Mouse (Mus musculus): ENCODE results near the gene Slmap.
"Not testable (repeated sequence)": the region's sequence is repeated elsewhere in the genome, so short reads cannot be mapped to it uniquely, and the experiment has no call there.

The Slmap gene

DNA sequence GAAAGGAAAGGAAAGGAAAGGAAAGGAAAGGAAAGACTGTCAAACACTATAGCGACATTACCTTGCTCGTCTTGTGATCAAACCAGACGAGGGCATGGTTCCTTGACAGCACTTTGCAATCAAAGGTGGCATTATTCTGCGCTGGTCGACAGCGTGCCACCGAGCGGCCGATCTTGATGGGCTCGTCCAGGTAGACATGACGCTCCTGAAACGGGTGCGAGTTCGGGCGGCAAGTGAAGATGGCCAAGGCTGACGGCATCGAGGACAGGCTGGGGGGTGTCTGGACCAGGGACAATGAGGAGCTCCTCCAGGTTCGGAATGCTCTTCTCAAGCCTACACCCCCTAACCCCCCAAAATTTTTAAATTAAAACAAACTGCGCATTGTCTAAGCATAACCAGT, 1.5 kb downstream of the Slmap start:
- in situ Hi-C loops (cut with MboI; ENCODE audit: low sequenced_read_pairs), result no loop called here

DNA sequence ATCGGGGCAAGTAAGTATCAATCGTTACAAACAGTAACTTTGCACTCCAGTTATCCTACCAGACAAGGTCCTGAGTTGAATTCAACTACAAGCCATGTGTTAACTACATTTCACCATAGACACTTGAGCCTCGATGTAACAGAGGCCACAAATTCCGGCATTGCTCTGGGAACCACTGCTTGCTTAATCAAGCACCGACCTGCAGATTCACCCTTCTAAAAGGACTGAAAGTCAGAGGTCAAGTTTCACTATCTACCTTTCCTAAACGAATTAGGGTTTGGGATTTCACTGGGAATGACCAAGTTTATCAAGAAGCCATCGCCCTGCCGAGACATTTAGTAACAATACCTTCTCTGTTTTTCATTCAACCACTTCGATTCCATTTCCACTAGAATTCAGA, 2.0 kb downstream of the Slmap start:
- in situ Hi-C loops (cut with MboI; ENCODE audit: low sequenced_read_pairs), result no loop called here

DNA sequence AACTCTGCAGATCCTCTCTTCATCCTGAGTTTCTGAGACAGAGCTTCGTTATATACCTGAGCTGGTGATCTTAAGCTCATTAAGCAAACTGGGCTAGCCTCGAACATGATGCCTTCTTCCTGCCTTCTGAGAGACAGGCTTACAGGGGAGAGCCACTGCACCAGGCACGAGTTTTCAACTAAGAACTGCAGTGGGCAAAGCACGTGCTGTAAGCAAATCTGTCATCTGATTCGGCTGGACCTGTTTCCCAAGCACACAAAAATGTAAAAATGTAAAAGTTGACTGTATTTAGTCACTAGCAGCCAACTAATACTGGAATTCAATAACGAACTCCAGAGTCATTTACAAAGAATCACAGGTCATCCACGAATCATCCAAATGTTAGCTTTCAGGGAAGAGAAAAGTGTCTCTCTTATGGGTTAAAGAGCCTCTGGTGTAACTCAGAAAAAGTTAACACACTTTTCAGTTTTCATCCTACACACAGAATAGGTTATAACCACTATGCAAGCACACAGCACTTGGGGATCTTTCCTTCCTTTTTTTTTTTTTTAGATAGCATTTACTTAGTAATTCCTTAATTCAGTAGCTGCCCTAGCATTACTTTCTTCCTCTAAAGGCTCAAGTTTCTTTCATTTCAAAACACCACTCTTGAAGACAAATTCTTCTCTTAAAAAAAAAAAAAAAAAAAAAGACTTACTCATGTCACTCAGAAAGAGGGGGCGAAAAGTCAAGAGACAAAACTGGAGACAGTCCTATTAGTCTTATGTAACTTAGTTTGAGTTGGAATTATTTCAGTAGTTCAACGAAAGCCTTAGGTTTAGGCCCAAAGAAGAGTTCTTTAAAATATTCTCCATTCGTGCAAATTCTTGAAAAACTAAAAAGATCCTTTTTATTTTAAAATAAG, 3.1 kb downstream of the Slmap start:
- in situ Hi-C loops (cut with MboI; ENCODE audit: low sequenced_read_pairs), result no loop called here

DNA sequence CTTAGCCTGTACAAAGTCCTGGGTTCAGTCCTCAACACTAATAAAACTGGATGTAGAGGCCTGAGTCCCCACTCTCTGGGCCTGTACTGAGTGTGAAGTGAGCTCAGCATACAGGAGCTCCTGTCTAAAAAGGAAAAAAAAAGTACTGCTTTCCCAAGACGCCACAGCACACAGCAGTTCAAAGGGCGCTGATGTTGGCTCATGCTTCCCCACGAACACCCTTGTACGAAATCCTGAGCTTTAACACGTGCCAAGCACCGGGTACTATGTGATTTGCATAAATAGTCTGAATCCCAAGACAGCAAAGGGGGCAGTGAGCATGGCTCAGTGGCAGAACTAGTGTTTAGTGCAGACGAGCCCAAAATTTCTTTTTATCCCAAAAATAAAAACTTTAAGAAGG, 4.4 kb downstream of the Slmap start:
- in situ Hi-C loops (cut with MboI; ENCODE audit: low sequenced_read_pairs), result no loop called here

DNA sequence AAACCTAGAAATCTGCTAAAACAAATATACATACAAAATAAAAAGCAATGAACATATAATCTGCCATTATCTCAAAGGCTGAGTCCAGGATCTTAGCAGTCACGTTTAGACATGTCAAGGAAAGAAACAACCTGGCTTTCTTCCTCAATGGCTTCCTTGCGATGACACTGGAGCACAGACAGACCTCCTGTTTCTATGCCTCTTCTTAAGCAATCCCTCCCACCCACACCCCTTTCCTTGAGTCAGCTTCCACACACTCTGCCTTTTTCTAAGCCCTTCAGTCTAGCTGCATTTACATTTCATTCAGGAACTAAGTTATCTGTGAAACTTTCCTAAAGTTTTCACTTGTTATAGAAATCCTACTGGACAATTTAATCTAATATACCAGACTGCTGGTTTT, 6.4 kb downstream of the Slmap start:
- in situ Hi-C loops (cut with MboI; ENCODE audit: low sequenced_read_pairs), result no loop called here

DNA sequence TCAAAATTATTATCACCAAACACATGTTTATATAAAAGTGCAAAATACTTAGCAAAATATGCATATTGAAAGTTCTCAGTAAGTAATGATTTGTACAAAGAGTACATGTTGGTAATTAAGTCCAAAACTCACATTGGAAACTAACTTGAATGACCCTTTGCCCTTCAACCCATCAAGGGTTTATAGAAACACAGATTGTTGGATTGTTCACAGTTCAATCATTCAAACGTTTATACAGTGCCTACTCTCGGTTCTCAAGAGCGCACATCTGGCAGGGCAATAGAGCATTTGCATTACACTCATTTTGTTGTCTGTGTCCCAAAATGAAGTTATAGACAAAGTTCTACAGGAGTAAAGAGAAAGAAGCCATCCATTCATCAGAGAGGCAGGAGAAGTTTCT, 8.8 kb downstream of the Slmap start:
- in situ Hi-C loops (cut with MboI; ENCODE audit: low sequenced_read_pairs), result no loop called here

DNA sequence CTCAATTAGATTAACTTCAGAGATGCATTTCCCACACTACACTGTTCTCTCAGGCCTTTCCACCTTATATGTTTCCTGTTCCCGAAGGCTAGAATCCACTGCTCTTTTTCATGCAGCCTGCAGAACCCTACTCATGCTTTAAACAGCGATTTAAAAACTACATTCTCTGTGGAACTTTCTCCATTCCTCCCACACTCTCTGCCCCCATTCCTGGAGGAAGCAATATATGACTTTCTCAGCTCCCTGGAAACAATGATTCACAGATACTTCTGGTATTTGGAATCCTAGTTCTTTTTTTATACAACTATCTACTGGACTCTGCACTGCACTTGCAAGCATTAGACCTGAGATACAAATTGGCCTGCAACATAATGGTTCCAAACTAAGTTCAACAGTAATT, 11.6 kb downstream of the Slmap start:
- in situ Hi-C loops (cut with MboI; ENCODE audit: low sequenced_read_pairs), result no loop called here

DNA sequence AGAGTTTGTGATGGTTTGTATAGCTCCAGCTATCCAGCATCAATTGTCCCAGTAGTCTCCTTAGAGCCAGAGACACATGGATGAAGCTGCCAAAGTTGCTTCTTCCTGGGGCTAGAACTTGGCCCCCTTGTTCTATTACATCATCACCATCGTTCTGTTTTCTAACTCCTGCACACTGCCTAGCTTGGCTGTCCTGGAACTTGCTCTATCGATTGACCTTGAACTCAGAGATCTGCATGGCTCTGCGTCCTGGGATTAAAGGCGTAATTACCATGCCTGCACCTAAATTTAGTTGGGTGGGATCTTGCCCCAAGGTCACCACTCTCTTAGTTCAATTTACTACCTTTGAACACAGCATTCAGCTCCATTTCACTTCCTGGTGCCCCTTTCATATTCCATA, 14.9 kb downstream of the Slmap start:
- in situ Hi-C loops (cut with MboI; ENCODE audit: low sequenced_read_pairs), result no loop called here

DNA sequence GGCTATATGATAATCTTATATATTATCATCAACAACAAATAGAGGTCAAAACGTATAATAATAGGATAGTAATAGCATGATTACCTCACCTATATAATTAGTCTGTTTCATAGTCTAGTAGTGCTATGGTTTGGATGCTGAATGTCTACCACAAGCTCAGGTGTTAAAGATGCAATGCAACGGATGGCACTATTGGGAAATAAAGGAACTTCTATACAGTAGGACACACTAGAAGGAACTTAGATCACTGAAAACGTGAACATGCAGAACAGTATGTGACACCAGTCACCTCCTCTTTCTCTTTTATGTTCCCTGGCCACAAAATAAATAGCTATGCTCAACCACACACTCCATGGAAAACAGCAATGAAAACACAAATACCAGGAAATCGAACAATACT, 16.9 kb downstream of the Slmap start:
- in situ Hi-C loops (cut with MboI; ENCODE audit: low sequenced_read_pairs), result no loop called here

DNA sequence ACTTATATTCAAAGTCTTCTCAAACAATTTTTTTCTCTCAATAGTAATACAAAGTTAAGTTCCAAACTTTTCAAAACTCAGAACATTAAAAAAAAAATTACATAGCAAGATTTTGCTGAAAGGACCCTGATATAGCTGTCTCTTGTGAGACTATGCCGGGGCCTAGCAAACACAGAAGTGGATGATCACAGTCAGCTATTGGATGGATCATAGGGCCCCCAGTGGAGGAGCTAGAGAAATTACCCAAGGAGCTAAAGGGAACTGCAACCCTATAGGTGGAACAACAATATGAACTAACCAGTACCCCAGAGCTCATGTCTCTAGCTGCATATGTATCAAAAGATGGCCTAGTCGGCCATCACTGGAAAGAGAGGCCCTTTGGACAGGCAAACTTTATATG, 18.5 kb downstream of the Slmap start:
- in situ Hi-C loops (cut with MboI; ENCODE audit: low sequenced_read_pairs), result not testable (repeated sequence)

DNA sequence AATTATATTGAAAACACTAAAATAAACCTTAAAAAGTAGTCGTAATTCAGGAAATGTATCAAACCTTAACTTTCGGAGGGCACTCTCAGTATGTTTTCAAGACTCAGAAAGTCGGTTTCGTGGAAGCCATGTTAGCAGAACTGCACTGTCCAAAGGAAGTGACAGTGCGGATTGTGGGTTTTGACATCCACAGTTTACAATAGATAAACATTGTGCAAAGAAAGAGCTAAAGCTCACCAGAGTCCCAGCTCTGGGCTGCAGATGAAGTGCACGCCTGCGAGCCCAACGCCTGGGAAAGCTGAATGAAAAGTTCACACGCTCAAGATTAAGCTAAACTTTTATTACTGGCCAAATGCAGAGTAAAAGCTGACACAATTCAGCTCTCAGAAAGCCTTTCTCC, 18.9 kb downstream of the Slmap start:
- in situ Hi-C loops (cut with MboI; ENCODE audit: low sequenced_read_pairs), result no loop called here

DNA sequence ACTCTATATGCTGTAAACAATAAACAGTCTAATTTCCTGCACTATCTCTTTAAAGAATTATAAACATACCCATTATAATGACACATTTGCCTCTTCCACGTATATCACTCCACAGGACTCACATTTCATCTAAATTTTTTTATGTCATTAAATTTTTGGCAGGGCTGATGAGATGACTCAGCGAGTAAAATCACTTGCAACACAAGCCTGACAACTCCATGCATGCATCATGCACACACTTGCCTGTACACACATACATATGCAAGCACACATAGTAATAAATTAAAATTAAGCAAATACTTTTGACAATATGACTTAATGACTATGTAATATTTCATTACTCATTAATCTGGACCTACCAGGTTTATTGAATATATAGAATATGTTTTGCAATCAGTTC, 24.2 kb downstream of the Slmap start:
- in situ Hi-C loops (cut with MboI; ENCODE audit: low sequenced_read_pairs), result no loop called here

DNA sequence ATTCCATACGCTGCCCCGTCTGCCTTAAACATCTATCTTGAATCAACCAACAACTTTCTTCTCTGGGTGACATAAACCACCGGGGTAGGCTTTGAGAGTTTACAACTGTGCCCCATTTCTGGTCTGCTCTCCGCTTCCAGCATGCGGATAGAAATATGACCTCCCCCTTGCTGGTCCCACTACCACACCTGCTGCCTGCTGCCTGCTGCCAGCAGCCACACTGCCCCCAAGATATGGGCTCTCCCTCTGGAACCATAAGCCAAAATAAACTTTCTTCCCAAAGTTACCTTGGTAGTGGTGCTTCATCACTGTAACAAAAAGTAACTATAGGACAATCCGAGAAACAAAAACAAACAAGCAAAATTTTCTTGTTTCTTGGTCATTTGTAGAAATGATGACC, 26.6 kb downstream of the Slmap start:
- in situ Hi-C loops (cut with MboI; ENCODE audit: low sequenced_read_pairs), result no loop called here

DNA sequence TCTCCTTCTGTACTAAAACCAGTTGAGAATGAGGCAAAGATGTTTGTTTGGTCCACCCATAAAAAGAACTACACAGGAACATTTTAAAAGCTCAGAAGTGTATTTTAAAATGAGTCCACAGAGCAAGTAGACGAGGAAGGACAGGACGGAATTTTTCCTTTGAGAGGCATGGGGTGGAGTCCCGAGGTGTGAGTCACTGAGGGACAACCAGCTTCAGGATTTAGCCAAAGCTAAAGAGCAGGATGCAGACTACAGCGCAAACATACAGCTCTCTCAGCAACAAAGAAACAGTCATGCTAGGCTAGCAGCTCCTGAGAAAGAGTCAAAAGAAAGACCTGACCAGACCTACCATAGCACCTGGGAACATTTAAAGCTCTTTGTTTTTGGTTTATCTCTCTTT, 27.4 kb downstream of the Slmap start:
- in situ Hi-C loops (cut with MboI; ENCODE audit: low sequenced_read_pairs), result no loop called here

DNA sequence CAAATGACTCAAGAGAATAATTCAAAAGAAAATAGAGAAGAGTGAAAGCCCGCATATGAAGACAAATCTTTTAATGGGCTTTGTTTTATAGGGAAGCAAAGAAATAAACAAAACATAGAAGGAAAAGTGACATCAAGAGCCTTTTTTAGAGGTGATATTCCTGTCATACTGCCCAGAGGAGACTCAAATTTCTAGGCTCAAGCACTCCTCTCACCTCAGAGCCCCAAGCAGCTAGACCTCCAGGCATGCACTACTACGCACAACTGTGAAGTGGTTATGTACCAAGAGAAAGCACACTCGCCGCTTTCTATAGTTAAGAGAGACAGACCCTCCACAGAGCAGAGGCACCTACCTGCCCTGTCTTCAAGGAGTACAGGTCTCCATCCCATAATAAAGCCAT, 30.2 kb downstream of the Slmap start:
- in situ Hi-C loops (cut with MboI; ENCODE audit: low sequenced_read_pairs), result no loop called here

DNA sequence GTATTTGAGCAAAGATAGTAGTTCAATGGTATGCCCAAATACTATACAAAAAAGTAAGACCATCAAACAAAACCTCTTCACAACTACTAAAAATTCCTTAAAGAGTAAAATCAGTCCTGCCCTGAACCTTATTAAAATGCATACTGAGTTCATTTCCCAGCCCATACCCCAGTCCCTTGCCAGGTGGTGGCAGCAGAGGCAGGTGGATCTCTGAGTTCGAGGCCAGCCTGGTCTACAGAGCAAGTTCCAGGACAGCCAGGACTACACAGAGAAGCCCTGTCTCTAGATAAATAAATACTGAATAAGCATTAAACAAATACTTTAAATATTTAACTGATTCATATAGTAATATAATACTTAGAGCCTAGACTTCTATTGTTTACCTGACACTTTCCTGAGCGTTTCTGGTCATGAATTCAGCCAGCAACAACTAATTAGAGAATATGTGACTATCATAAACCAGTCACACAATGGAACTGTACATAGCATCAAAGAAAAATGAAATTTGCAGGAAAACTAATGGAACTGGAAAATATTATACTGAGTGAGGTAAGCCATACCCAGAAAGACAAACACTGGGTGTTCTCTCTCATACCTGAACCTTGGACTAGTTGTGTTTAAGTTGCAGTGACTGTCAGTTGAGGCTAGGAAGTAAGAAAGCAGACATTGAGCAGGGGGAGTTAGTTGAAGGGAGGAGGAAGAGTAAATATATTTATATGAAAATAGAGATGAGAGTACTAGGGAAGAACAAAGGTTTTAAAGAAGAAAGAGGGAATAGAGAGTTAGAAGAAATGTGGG, 34.4 kb downstream of the Slmap start:
- in situ Hi-C loops (cut with MboI; ENCODE audit: low sequenced_read_pairs), result no loop called here

DNA sequence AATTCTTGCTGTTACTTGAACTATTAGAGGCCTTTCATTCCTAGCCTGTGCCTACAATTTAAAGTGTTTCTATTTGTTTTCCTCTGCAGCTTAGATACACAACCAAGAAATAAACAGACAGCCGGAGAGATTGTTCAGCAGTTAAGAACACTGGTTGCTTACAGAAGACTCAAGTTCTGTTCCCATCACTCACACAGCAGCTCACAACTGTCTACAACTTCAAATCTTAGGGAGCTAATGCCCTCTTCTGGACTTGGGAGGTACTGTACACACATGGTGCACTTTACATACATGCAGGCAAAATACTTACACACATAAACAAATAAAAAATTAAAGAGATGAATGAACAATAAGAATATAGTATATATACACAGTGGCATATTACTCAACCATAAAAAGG, 39.7 kb downstream of the Slmap start:
- in situ Hi-C loops (cut with MboI; ENCODE audit: low sequenced_read_pairs), result loop anchor here (10.0 kb wide), 1 partner anchor 160 kb away; no protein-coding TSS in a partner anchor

DNA sequence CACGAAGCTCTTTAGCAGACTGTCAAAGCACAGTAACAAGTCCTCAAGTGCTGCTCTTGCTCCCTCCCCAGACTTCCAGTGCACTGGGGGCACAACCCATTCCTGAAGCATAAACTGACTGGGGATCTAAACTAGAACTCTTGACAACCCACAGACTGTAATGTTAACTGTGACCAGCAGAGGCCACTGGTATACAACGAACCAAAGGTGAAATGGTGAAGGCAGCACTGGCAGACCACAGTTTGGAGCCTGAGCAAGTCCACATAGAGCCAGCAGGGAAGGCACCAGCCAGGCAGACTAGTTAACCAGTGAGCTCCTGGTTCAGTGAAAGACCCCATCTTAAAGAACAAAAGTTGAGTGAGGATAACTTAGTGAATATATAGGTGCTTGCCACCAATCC, 43.6 kb downstream of the Slmap start:
- in situ Hi-C loops (cut with MboI; ENCODE audit: low sequenced_read_pairs), result loop anchor here (10.0 kb wide), 1 partner anchor 164 kb away; no protein-coding TSS in a partner anchor

DNA sequence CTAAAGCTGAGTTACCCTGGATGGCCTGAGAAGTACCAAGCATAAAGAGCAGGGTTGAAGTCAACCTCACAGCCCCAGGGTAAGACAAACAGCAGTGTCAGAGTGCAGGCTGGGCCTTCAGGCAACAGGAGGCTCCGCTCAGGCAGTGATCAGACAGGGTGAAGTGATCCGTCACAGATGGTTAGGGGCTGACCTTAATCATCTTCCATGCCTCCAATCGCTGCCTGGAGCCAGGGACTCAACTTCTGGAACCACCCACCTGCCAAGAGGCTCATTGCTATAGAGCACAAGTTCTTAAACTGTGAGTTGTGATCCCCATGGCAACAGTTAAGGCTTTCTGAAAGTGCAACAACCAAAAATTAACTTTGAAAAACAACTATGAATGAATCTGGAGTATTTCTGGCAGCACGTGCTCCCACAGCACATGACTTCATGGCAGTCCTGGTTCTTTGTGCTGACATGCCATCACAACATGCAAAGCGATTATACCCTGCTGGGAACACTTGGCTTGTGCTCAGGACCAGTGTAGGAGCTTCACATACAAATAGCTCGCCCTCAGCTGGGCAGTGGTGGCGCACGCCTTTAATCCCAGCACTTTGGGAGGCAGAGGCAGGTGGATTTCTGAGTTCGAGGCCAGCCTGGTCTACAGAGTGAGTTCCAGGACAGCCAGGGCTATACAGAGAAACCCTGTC, 46.3 kb downstream of the Slmap start:
- in situ Hi-C loops (cut with MboI; ENCODE audit: low sequenced_read_pairs), result no loop called here

DNA sequence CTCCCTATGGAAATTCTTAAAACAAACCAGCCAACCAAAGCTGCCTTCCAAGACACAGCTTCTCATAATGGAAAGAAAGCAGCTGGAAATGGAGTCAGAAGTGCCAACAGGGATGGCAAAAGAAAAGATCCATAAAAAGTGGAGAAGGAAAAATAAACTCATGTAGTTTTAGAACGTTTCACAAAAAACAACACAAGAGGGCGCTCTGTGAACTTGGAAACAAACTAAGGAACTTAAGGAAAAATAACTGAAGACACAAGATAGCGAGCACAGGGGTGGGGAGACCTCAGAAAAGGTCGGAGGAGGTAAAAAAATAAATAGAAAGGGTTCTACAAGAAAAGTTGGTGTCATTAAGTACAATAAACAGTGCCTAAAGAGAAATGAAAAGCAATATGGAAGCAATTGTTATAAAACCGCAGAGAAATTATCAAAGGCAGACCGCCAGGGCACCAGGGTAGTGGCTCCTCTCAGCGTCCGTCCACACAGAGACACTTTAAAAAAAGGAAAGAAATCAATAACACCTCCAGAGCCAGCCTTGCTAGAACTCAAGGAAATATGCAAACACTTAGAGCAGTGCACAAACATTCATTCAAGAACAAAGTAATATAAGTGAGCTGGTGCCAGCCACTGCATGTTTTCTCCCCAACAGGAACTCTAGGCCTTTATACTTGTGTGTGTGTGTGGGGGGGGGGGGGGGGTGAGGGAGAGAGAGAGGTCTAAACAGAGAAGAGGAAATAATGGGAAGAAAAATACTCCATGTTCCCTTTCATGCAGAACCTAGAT, 48.1 kb downstream of the Slmap start:
- in situ Hi-C loops (cut with MboI; ENCODE audit: low sequenced_read_pairs), result no loop called here

DNA sequence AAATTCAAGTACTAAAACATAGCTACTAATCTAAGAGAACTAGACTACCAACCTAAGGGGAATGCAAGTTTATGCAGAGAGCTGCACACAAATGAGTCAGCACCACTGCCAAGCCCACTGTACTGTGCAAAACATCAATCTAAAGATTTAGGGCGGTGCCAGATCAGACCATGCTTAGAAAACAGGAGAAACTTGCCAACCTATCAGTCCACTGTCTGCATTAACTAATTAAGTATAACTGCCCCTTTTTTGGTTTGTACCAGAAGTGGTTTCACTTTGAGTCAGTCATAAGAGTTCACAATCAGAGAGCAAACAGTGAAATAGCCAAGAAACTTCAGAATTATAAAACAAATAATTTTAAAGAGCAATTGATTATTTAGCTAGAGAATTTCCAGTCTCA, 53.3 kb downstream of the Slmap start:
- in situ Hi-C loops (cut with MboI; ENCODE audit: low sequenced_read_pairs), result no loop called here
